Comparison of ENCODE assay signal across 17 mouse cellular contexts in the genomic region with DNA sequence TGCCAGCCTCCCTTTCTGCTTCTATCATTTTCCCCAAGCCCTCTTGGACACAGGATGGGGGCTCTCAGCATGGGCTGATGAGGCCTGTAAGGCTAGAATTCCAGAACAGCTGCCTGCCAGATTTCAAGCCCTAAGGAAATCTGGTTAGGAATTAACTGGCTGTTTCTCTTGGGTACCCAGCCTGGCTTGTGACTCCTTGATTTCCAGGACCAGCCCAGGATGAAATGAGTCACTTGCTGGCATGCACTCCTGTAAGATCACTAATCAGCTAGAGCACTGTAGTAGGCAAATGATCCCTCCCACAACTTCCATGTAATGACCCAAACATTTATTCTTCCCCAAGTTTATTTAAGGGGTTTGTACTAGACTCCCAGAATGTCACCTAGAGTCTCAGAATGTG. TPM values are rescaled to one million over a fixed set of nuclear protein-coding genes. Genes with fewer than 3 reads are reported as not detected.
A peak's percentile ranks its signal among the peaks of the same experiment; 100 is the strongest.
DNase-seq lines count a peak whose midpoint lies in the region; ATAC-seq and TF ChIP-seq lines count a peak whose summit lies in the region.
"Had no signal": no experiment of that assay in that cellular context is flagged by ENCODE, and none has a peak within 500 bp of the region (broad histone marks: within the 10 kb centered on the region; RNA-seq: fewer than 3 reads in every experiment).

No protein-coding gene starts in this region.

- peaks cover 12% of the 10 kb centered on the region for H3K4me1 ChIP-seq in intestine, embryonic 16.5 days (ENCODE audit: control insufficient read depth, insufficient read depth, low read length)
- H3K4me1 ChIP-seq in small intestine, adult 2 months (ENCODE audit: control insufficient read depth, insufficient read depth, insufficient read length, low read length) = peaks cover 38% of the 10 kb centered on the region
- H3K4me1 ChIP-seq: embryonic facial prominence, embryonic 15.5 days; forebrain, embryonic 12.5 days had no signal

- H3K4me2 ChIP-seq in intestine, embryonic 16.5 days (ENCODE audit: low read depth, low read length) = no peak overlapping the region
- H3K4me2 ChIP-seq: embryonic facial prominence, embryonic 15.5 days; forebrain, embryonic 12.5 days had no signal

- DNase-seq in kidney, adult 8-10 months = peak; percentile 41 to 71
- no peak for DNase-seq in kidney, postnatal 10 days
- peak; percentile 43 for DNase-seq in Muller cell, postnatal 12 days (ENCODE audit: inconsistent ontology term)
- no peak for DNase-seq in cerebellum, postnatal 10 days
- no peak for DNase-seq in cerebellum, adult 11-12 months
- DNase-seq: cerebellum, adult 2 months; heart, adult 11 months; lung, adult 18-20 months; midbrain, embryonic 14.5 days had no signal

- H3K4me3 ChIP-seq in intestine, embryonic 16.5 days (ENCODE audit: low read length) = no peak overlapping the region
- no peak overlapping the region for H3K4me3 ChIP-seq in small intestine, adult 2 months (ENCODE audit: low read depth, low read length)
- H3K4me3 ChIP-seq: embryonic facial prominence, embryonic 15.5 days; forebrain, embryonic 12.5 days had no signal

- H3K36me3 ChIP-seq in intestine, embryonic 16.5 days (ENCODE audit: control insufficient read depth, insufficient read depth, low read length) = no peaks in the 10 kb centered on the region
- H3K36me3 ChIP-seq in small intestine, adult 2 months (ENCODE audit: control insufficient read depth, insufficient read depth, low read length) = no peaks in the 10 kb centered on the region
- H3K36me3 ChIP-seq: embryonic facial prominence, embryonic 15.5 days; forebrain, embryonic 12.5 days had no signal

- no peak for TF ChIP-seq POLR2A in small intestine, adult 2 months (IDR thresholded peaks at IDR 0.05; ENCODE audit: low read depth, low read length)

- no peak for TF ChIP-seq CTCF in small intestine, adult 2 months (IDR thresholded peaks at IDR 0.05; ENCODE audit: extremely low read depth, insufficient read length, insufficient replicate concordance, low read depth, low read length)

- ATAC-seq in intestine, embryonic 16.5 days = peak; percentile 72
- ATAC-seq: CD4-positive, CD25-positive, alpha-beta regulatory T cell, adult 4 months; inflammation-experienced regulatory T-cells, adult 6 months had no signal

- no peaks in the 10 kb centered on the region for H3K9me3 ChIP-seq in intestine, embryonic 16.5 days (ENCODE audit: control insufficient read depth, low read length)
- H3K9me3 ChIP-seq: embryonic facial prominence, embryonic 15.5 days; forebrain, embryonic 12.5 days had no signal

- peak overlapping the region; percentile 71; the same call in 1 of the 2 replicates for H3K27ac ChIP-seq in intestine, embryonic 16.5 days (ENCODE audit: low read length)
- H3K27ac ChIP-seq in small intestine, adult 2 months (ENCODE audit: insufficient read depth, low read depth, low read length) = peak overlapping the region; percentile 92
- H3K27ac ChIP-seq: embryonic facial prominence, embryonic 15.5 days; forebrain, embryonic 12.5 days; macrophage had no signal

- no peaks in the 10 kb centered on the region for H3K27me3 ChIP-seq in intestine, embryonic 16.5 days (replicated peaks; ENCODE audit: control insufficient read depth, insufficient read depth, low read length)
- no peaks in the 10 kb centered on the region for H3K27me3 ChIP-seq in small intestine, adult 2 months (ENCODE audit: control insufficient read depth, insufficient read depth, low read length)
- H3K27me3 ChIP-seq: embryonic facial prominence, embryonic 15.5 days; forebrain, embryonic 12.5 days had no signal

- H3K9ac ChIP-seq in intestine, embryonic 16.5 days (ENCODE audit: low read depth, low read length) = no peak overlapping the region
- H3K9ac ChIP-seq: embryonic facial prominence, embryonic 15.5 days; forebrain, embryonic 12.5 days had no signal

RNA-seq across cellular contexts. Expression of a gene that starts 7.4 kb away (rescaled TPM):
- 1.3 and 2.4 TPM in 2 replicates for polyA plus RNA-seq in intestine, embryonic 16.5 days (2015; fragmentation: Nextera tagmentation; extraction: Ambion mirVana)
- polyA plus RNA-seq in small intestine, adult 2 months (2012; rRNA removed) = 18.8 and 39.8 TPM in 2 replicates
- polyA plus RNA-seq: CD4-positive, CD25-positive, alpha-beta regulatory T cell, adult 4 months; heart, embryonic 14.5 days; macrophage had no signal

Comparison
In these comparisons a context has a peak if more than half of its experiments do, and no peak if none do; other contexts are left out.
1. DNase-seq: peak in kidney, adult 8-10 months (2 of 2) and Muller cell, postnatal 12 days (single experiment); none in kidney, postnatal 10 days (single experiment), cerebellum, postnatal 10 days (0 of 2) and cerebellum, adult 11-12 months (single experiment).